Mouse (Mus musculus) testis, adult 2 months (tissue): ENCODE data around the gene Foxn4. TPM values are rescaled to one million over a fixed set of nuclear protein-coding genes. Genes with fewer than 3 reads are reported as not detected.

Source experiments
- H3K27ac ChIP-seq: fragments of 200-500 bp; 2 replicates; pipeline ENCODE4 v1.5.1; 2012; ENCODE audit warnings: low read depth, low read length; ENCODE audit not compliant: control insufficient read depth, insufficient read depth
- H3K27me3 ChIP-seq: fragments of 200-500 bp; 2 replicates; pipeline ENCODE4 v1.6.1; 2012; ENCODE audit warnings: mild to moderate bottlenecking, low read length, moderate library complexity; ENCODE audit not compliant: control insufficient read depth, insufficient read depth
- H3K36me3 ChIP-seq: fragments of 200-500 bp; 2 replicates; pipeline ENCODE4 v1.6.1; 2012; ENCODE audit warnings: mild to moderate bottlenecking, low read length; ENCODE audit not compliant: control insufficient read depth, insufficient read depth
- H3K4me1 ChIP-seq: fragments of 200-500 bp; 2 replicates; pipeline ENCODE4 v1.6.1; 2012; ENCODE audit warnings: low read length; ENCODE audit not compliant: control insufficient read depth, insufficient read depth
- H3K4me3 ChIP-seq: fragments of 200-500 bp; 2 replicates; pipeline ENCODE4 v1.5.1; 2012; ENCODE audit warnings: low read depth, mild to moderate bottlenecking, low read length, moderate library complexity, mixed read lengths; ENCODE audit not compliant: control insufficient read depth
- CTCF ChIP-seq: fragments of 200-500 bp; IDR thresholded peaks from 2 replicates; pipeline ENCODE4 v1.5.1; 2012; ENCODE audit warnings: low read depth, mild to moderate bottlenecking, inconsistent platforms, low read length, moderate library complexity; ENCODE audit not compliant: control insufficient read depth, insufficient read depth, insufficient replicate concordance
- POLR2A ChIP-seq: fragments of 200-500 bp; IDR thresholded peaks from 2 replicates; pipeline ENCODE4 v1.6.1; 2012; ENCODE audit warnings: low read depth, mild to moderate bottlenecking, inconsistent platforms, low read length, moderate library complexity; ENCODE audit not compliant: control insufficient read depth
- polyA plus RNA-seq: library from polyadenylated mRNA; depleted of rRNA; stranded (reverse); fragments of >200 nt; gene quantifications from 2 replicates; pipeline ENCODE4 v1.2.3, GENCODE M21; 2012

The Foxn4 gene
- polyA plus RNA-seq, 1 experiment, result 0.49 TPM

GRCm38 (mm10) chr5:114288396-114288795 lies 14.8 kb upstream of the Foxn4 start:
- H3K4me3 ChIP-seq, result no peak overlapping the region
- TF ChIP-seq CTCF, result no peak
- TF ChIP-seq POLR2A, result no peak
- no peaks in the 10 kb centered on the region; the same call in 1 of the 2 replicates for H3K4me1 ChIP-seq
- no peaks in the 10 kb centered on the region for H3K36me3 ChIP-seq
- no peak overlapping the region for H3K27ac ChIP-seq
- no peaks in the 10 kb centered on the region for H3K27me3 ChIP-seq

GRCm38 (mm10) chr5:114286872-114287571 lies 13.4 kb upstream of the Foxn4 start:
- no peaks in the 10 kb centered on the region for H3K27me3 ChIP-seq
- TF ChIP-seq POLR2A (no peak), CTCF (no peak)
- no peak overlapping the region for H3K4me3 ChIP-seq
- no peaks in the 10 kb centered on the region for H3K36me3 ChIP-seq
- no peaks in the 10 kb centered on the region; the same call in 1 of the 2 replicates for H3K4me1 ChIP-seq
- H3K27ac ChIP-seq, result no peak overlapping the region

- no peaks in the 10 kb centered on the region for H3K27me3 ChIP-seq
Measured at GRCm38 (mm10) chr5:114286102-114286501, 12.5 kb upstream of the Foxn4 start.

GRCm38 (mm10) chr5:114285398-114285700 lies 11.7 kb upstream of the Foxn4 start:
- Histone ChIP-seq H3K27me3 (no peaks in the 10 kb centered on the region), H3K4me3 (no peak overlapping the region), H3K36me3 (no peaks in the 10 kb centered on the region), H3K4me1 (no peaks in the 10 kb centered on the region; the same call in 1 of the 2 replicates), H3K27ac (no peak overlapping the region)
- TF ChIP-seq CTCF, result no peak
- TF ChIP-seq POLR2A, result no peak

More at GRCm38 (mm10) chr5:114286102-114286501, 12.5 kb upstream of the Foxn4 start:
- no peaks in the 10 kb centered on the region for H3K36me3 ChIP-seq
- H3K27ac ChIP-seq, result no peak overlapping the region
- peak; percentile 94 for TF ChIP-seq CTCF
- TF ChIP-seq POLR2A, result no peak
- H3K4me1 ChIP-seq, result no peaks in the 10 kb centered on the region; the same call in 1 of the 2 replicates
- no peak overlapping the region for H3K4me3 ChIP-seq

DNA sequence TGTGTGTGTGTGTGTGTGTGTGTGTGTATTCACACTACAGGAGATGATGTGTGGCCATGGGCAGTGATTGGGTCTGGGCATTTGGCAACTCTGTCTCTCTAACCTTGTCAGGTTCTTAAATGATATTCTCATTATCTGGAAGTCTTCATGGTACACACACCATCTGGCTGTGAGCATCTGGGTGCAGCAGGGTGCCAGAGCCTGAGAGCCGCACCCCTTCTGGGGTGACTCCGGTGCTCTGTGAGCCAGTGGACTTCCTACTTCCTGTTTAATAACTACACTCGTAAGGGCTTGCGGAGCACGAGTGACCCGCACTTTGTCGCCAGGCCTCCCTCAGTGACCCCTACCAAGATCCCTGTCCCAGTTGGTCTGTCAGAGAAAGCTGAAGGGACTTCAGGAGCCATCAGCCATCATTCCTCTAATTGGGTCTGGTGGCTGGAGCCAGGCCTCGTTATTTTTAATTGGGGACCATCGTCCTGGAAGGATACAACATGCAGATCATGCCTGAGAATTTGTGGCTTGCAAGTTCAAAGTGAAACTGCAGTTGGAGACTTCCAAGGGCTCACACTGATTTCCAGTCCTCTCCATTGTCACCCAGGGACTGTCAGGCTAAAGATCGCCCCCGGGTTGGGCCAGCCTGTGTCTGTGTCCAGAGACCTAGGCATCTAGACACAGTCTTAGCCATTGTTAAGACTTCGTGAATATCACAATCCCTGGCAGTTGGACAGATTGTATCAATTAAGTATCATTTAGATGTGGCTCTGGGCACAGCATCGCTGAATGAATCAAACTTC lies 11.2 kb upstream of the Foxn4 start:
- Histone ChIP-seq H3K36me3 (no peaks in the 10 kb centered on the region), H3K4me3 (no peak overlapping the region), H3K27ac (no peak overlapping the region), H3K27me3 (no peaks in the 10 kb centered on the region), H3K4me1 (no peaks in the 10 kb centered on the region; the same call in 1 of the 2 replicates)
- TF ChIP-seq POLR2A (no peak), CTCF (no peak)

GRCm38 (mm10) chr5:114282346-114282745 lies 8.7 kb upstream of the Foxn4 start:
- Histone ChIP-seq H3K36me3 (no peaks in the 10 kb centered on the region), H3K4me1 (no peaks in the 10 kb centered on the region), H3K27ac (no peak overlapping the region), H3K27me3 (no peaks in the 10 kb centered on the region), H3K4me3 (no peak overlapping the region)
- TF ChIP-seq POLR2A (no peak), CTCF (no peak)

GRCm38 (mm10) chr5:114279382-114280143 lies 6.0 kb upstream of the Foxn4 start:
- H3K36me3 ChIP-seq, result no peaks in the 10 kb centered on the region
- no peak overlapping the region for H3K27ac ChIP-seq
- no peaks in the 10 kb centered on the region for H3K4me1 ChIP-seq
- H3K4me3 ChIP-seq, result no peak overlapping the region
- H3K27me3 ChIP-seq, result no peaks in the 10 kb centered on the region
- TF ChIP-seq CTCF (no peak), POLR2A (no peak)
